Mouse (Mus musculus) kidney, adult 2 months (tissue): ENCODE results near the gene Bsn.

ENCODE experiments used
- CTCF ChIP-seq: fragments of 200-500 bp; conservative IDR thresholded peaks from 2 replicates; pipeline ENCODE4 v1.5.1; 2011; ENCODE audit warnings: low read depth, mild to moderate bottlenecking, control low read depth, low read length, moderate library complexity, mixed read lengths; ENCODE audit not compliant: insufficient read depth, insufficient read length
- POLR2A ChIP-seq: fragments of 200-500 bp; IDR thresholded peaks from one replicate; pipeline ENCODE4 v1.6.1; 2011; ENCODE audit warnings: low read depth, low read length, control low read depth

DNA sequence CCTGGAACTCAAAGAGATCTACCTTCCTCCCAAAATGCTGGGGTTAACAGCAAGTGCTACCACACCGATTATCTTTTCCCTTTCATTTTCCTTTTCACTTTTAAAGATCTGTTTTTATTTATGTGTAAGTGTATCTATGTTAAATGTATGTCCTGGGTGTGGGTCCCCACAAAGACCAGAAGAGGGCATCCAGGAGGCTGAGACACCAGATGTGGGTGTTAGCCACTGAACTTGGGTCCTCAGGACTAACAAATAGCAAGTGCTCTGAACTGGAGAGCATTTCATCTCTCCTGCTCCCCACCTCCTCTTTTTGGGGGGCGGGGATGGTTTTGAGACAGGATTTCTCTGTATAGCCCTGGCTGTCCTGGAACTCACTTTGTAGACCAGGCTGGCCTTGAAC, 12.0 kb upstream of the Bsn start:
- TF ChIP-seq CTCF (no peak; the same call in 1 of the 2 replicates), POLR2A (no peak)
